Mouse (Mus musculus): ENCODE measurements around the gene Mier2.

DNA sequence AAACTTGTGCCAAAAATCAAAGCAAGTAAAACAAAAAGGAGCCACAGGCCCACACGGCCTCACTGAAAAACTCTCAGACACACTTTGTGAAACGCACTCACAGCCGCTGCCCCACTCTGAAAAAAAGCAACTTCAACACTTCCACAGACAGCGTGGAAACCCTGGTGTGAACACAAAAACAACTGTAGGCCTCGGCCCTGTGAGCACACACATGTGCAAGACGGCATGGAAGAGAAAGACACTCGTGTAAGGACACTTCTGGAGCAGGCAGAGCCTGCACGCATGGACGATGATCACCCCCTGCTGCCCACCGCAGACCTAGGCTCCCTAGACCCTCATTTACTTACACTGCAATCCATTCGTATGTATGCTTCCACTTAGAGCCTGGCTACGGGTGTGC is 9.1 kb downstream of the Mier2 start:
- TF ChIP-seq CTCF (IDR thresholded peaks at IDR 0.05; ENCODE audit: insufficient read depth, low read length) (no peak), POLR2A (IDR thresholded peaks at IDR 0.05; ENCODE audit: borderline replicate concordance, extremely low read depth, low read depth, low read length) (no peak)
